Mouse (Mus musculus) CH12.LX (cell line): ENCODE data around the gene Flt3l.

ENCODE experiments used
- BHLHE40 ChIP-seq: IDR thresholded peaks from 2 replicates; pipeline ENCODE4 v1.6.1; 2011; ENCODE audit warnings: mild to moderate bottlenecking, low read depth, low read length, improper control_type of control experiment
- CHD2 ChIP-seq: IDR thresholded peaks from 2 replicates; pipeline ENCODE4 v1.6.1; 2011; ENCODE audit warnings: low read length, improper control_type of control experiment
- CTCF ChIP-seq, 2 experiments: IDR thresholded peaks in 1 of 2; conservative IDR thresholded peaks in 1 of 2; 2 replicates each; pipeline ENCODE4 v1.5.1; 2011 to 2012; ENCODE audit warnings: low read depth in 2 of 2, low read length in 2 of 2, improper control_type of control experiment in 1 of 2, inconsistent platforms in 1 of 2, mild to moderate bottlenecking in 1 of 2, moderate library complexity in 1 of 2
- GABPA ChIP-seq: IDR thresholded peaks from 2 replicates; pipeline ENCODE4 v1.6.1; 2012; ENCODE audit warnings: low read depth, low read length, improper control_type of control experiment, inconsistent platforms; ENCODE audit not compliant: insufficient replicate concordance
- JUND ChIP-seq: conservative IDR thresholded peaks from 2 replicates; pipeline ENCODE4 v1.6.1; 2011; ENCODE audit warnings: low read depth, low read length, improper control_type of control experiment
- MAX ChIP-seq: IDR thresholded peaks from 2 replicates; pipeline ENCODE4 v1.6.1; 2011; ENCODE audit warnings: low read length, improper control_type of control experiment
- MAZ ChIP-seq: IDR thresholded peaks from 2 replicates; pipeline ENCODE4 v1.6.1; 2012; ENCODE audit warnings: low read depth, mild to moderate bottlenecking, inconsistent platforms, low read length, improper control_type of control experiment, moderate library complexity
- POLR2A ChIP-seq: IDR thresholded peaks from 2 replicates; pipeline ENCODE4 v1.6.1; 2011; ENCODE audit warnings: low read depth, mild to moderate bottlenecking, improper control_type of control experiment, low read length
- TBP ChIP-seq: conservative IDR thresholded peaks from 2 replicates; pipeline ENCODE4 v1.6.1; 2011; ENCODE audit warnings: low read depth, low read length, improper control_type of control experiment
- USF1 ChIP-seq: IDR thresholded peaks from 2 replicates; pipeline ENCODE4 v1.6.1; 2014; ENCODE audit warnings: low read depth, mild to moderate bottlenecking, inconsistent platforms, low read length, improper control_type of control experiment
- USF2 ChIP-seq: conservative IDR thresholded peaks from 2 replicates; pipeline ENCODE4 v1.6.1; 2011; ENCODE audit warnings: low read depth, low read length, improper control_type of control experiment
- ZKSCAN1 ChIP-seq: IDR thresholded peaks from 2 replicates; pipeline ENCODE4 v1.6.1; 2012; ENCODE audit warnings: low read depth, inconsistent platforms, low read length, improper control_type of control experiment, borderline replicate concordance

- TF ChIP-seq MAZ (no peak), POLR2A (no peak; the same call in 1 of the 2 replicates), JUND (no peak), CTCF (conservative IDR thresholded peaks at IDR 0.05 in 1 of 2, IDR thresholded peaks at IDR 0.05 in 1 of 2; ENCODE audit: low read depth in 2 of 2, low read length in 2 of 2) (no peak), MAX (no peak), USF2 (no peak), CHD2 (no peak), USF1 (no peak), GABPA (no peak), TBP (no peak), ZKSCAN1 (no peak), BHLHE40 (no peak)
These were observed 14.3 kb downstream of the Flt3l start for GRCm38 (mm10) chr7:45121966-45122365.
